Mouse (Mus musculus): ENCODE data around the gene Tbc1d8.

- no peak for TF ChIP-seq POLR2A (IDR thresholded peaks at IDR 0.05; ENCODE audit: low read depth, low read length)
- TF ChIP-seq CTCF (IDR thresholded peaks at IDR 0.05; ENCODE audit: borderline replicate concordance, insufficient read depth, low read length), result no peak
These were observed 146.1 kb downstream of the Tbc1d8 start for GRCm38 (mm10) chr1:39332456-39332855.

Data from embryonic fibroblast, embryonic 13.5 days (primary cell).